Mouse (Mus musculus) embryonic facial prominence, embryonic 14.5 days (tissue): ENCODE measurements around the gene Txnrd3. TPM values are rescaled to one million over a fixed set of nuclear protein-coding genes. Genes with fewer than 3 reads are reported as not detected.
A peak's percentile ranks its signal among the peaks of the same experiment; 100 is the strongest.

Source experiments
- ATAC-seq: fragments of 200-750 bp; cut with Nextera tagmentation; 2 replicates; pipeline ENCODE4 v1.8.0; 2017; ENCODE audit warnings: low read depth, moderate number of reproducible peaks, moderate TSS enrichment
- DNase-seq: peaks from one replicate; pipeline ENCODE4 v3.0.0-alpha.2; 2015; ENCODE audit warnings: low spot score
- H3K27ac ChIP-seq: fragments of 300-500 bp; sonication (generic); replicated peaks from 2 replicates; pipeline ENCODE4 v1.5.1; 2014; ENCODE audit warnings: low read depth, mild to moderate bottlenecking, low read length, moderate library complexity
- H3K27me3 ChIP-seq: fragments of 300-500 bp; sonication (generic); replicated peaks from 2 replicates; pipeline ENCODE4 v1.6.1; 2014; ENCODE audit warnings: low read length; ENCODE audit not compliant: control insufficient read depth, insufficient read depth
- H3K36me3 ChIP-seq: fragments of 300-500 bp; sonication (generic); 2 replicates; pipeline ENCODE4 v1.6.1; 2014; ENCODE audit warnings: low read length, mixed read lengths; ENCODE audit not compliant: control insufficient read depth, insufficient read depth
- H3K4me1 ChIP-seq: fragments of 300-500 bp; sonication (generic); 2 replicates; pipeline ENCODE4 v1.6.1; 2014; ENCODE audit warnings: antibody characterized with exemption, low read length; ENCODE audit not compliant: control insufficient read depth, insufficient read depth
- H3K4me2 ChIP-seq: fragments of 300-500 bp; sonication (generic); 2 replicates; pipeline ENCODE4 v1.6.1; 2014; ENCODE audit warnings: low read depth, mild to moderate bottlenecking, low read length, moderate library complexity, mixed read lengths
- H3K4me3 ChIP-seq: fragments of 300-500 bp; sonication (generic); 2 replicates; pipeline ENCODE4 v1.5.1; 2014; ENCODE audit warnings: low read depth, mild to moderate bottlenecking, low read length
- H3K9ac ChIP-seq: fragments of 300-500 bp; sonication (generic); 2 replicates; pipeline ENCODE4 v1.6.1; 2014; ENCODE audit warnings: low read depth, mild to moderate bottlenecking, low read length, moderate library complexity, mixed read lengths
- H3K9me3 ChIP-seq: fragments of 300-500 bp; sonication (generic); 2 replicates; pipeline ENCODE4 v1.6.1; 2016; ENCODE audit warnings: low read length; ENCODE audit not compliant: control insufficient read depth
- WGBS: fragments of 180-500 bp; shearing (Covaris S2); extraction: QIAGEN DNeasy Blood & Tissue Kit; methylation state at CpG from one replicate; pipeline ENCODE4 v1.1.7; 2014; 5-methylcytosine and 5-hydroxymethylcytosine counted together
- polyA plus RNA-seq: library from polyadenylated mRNA; unstranded; fragments of >200 nt; fragmentation: Nextera tagmentation; extraction: Ambion mirVana; gene quantifications from 2 replicates; pipeline ENCODE4 v1.2.1, GENCODE M21; 2014

Txnrd3 gene
- polyA plus RNA-seq, 1 experiment from 2014 or later: 10.2 TPM

- Histone ChIP-seq H3K27me3 (no peaks in the 10 kb centered on the region), H3K4me3 (no peak overlapping the region), H3K9ac (no peak overlapping the region), H3K27ac (no peak overlapping the region), H3K4me2 (no peak overlapping the region), H3K4me1 (no peaks in the 10 kb centered on the region), H3K36me3 (no peaks in the 10 kb centered on the region), H3K9me3 (no peaks in the 10 kb centered on the region)
- ATAC-seq (no peak), DNase-seq (no peak)
- WGBS: 83% methylated on average over 4 of the region's 4 CpGs
Measured at GRCm38 (mm10) chr6:89678522-89678921, 34.7 kb downstream of the Txnrd3 start.

- Histone ChIP-seq H3K27me3 (no peaks in the 10 kb centered on the region), H3K4me2 (no peak overlapping the region), H3K9ac (no peak overlapping the region), H3K4me1 (no peaks in the 10 kb centered on the region), H3K36me3 (no peaks in the 10 kb centered on the region), H3K27ac (no peak overlapping the region), H3K9me3 (no peaks in the 10 kb centered on the region), H3K4me3 (no peak overlapping the region)
- DNase-seq (peak; percentile 52), ATAC-seq (peak; percentile 37; the same call in 1 of the 2 replicates)
- WGBS: 21% methylated on average over 10 of the region's 10 CpGs
Measured at GRCm38 (mm10) chr6:89679291-89679835, 35.6 kb downstream of the Txnrd3 start.

- Histone ChIP-seq H3K4me1 (no peaks in the 10 kb centered on the region), H3K4me2 (no peak overlapping the region), H3K27ac (no peak overlapping the region), H3K4me3 (no peak overlapping the region), H3K27me3 (no peaks in the 10 kb centered on the region), H3K9ac (no peak overlapping the region), H3K9me3 (no peaks in the 10 kb centered on the region), H3K36me3 (no peaks in the 10 kb centered on the region)
- ATAC-seq (peak; percentile 63; the same call in 1 of the 2 replicates), DNase-seq (peak; percentile 65)
- WGBS: 6% methylated on average over 8 of the region's 8 CpGs
Measured at GRCm38 (mm10) chr6:89680155-89680554, 36.4 kb downstream of the Txnrd3 start.

GRCm38 (mm10) chr6:89684231-89684630, 40.4 kb downstream of the Txnrd3 start:
- Histone ChIP-seq H3K4me3 (no peak overlapping the region), H3K4me1 (no peaks in the 10 kb centered on the region), H3K9ac (no peak overlapping the region), H3K4me2 (no peak overlapping the region), H3K9me3 (no peaks in the 10 kb centered on the region), H3K36me3 (no peaks in the 10 kb centered on the region), H3K27ac (no peak overlapping the region), H3K27me3 (no peaks in the 10 kb centered on the region)
- DNase-seq (no peak), ATAC-seq (no peak)
- WGBS: 63% methylated on average over 1 of the region's 1 CpGs

GRCm38 (mm10) chr6:89687100-89687499, 43.3 kb downstream of the Txnrd3 start:
- ATAC-seq: no peak
- H3K36me3 ChIP-seq: no peaks in the 10 kb centered on the region
- no peak overlapping the region for H3K4me3 ChIP-seq
- H3K27ac ChIP-seq: no peak overlapping the region
- no peak for DNase-seq
- no peaks in the 10 kb centered on the region for H3K27me3 ChIP-seq
- H3K9ac ChIP-seq: no peak overlapping the region
- WGBS: 74% methylated on average over 1 of the region's 1 CpGs
- no peaks in the 10 kb centered on the region for H3K4me1 ChIP-seq
- H3K4me2 ChIP-seq: no peak overlapping the region
- no peaks in the 10 kb centered on the region for H3K9me3 ChIP-seq

GRCm38 (mm10) chr6:89706624-89707023, 62.8 kb downstream of the Txnrd3 start:
- H3K4me3 ChIP-seq: no peak overlapping the region
- no peak for ATAC-seq
- no peak for DNase-seq
- no peak overlapping the region for H3K4me2 ChIP-seq
- H3K9ac ChIP-seq: no peak overlapping the region
- WGBS: 87% methylated on average over 2 of the region's 2 CpGs
- no peak overlapping the region for H3K27ac ChIP-seq
- no peaks in the 10 kb centered on the region for H3K9me3 ChIP-seq
- H3K4me1 ChIP-seq: no peaks in the 10 kb centered on the region
- H3K27me3 ChIP-seq: no peaks in the 10 kb centered on the region
- no peaks in the 10 kb centered on the region for H3K36me3 ChIP-seq

GRCm38 (mm10) chr6:89707240-89707639, 63.5 kb downstream of the Txnrd3 start, which contains the start of gene Vmn1r40:
TSS of gene Vmn1r40 (plus strand) at chr6:89707540.
- DNase-seq: no peak
- H3K9me3 ChIP-seq: no peaks in the 10 kb centered on the region
- no peaks in the 10 kb centered on the region for H3K36me3 ChIP-seq
- no peak within 1 kb of the TSS for H3K4me2 ChIP-seq
- no peak within 1 kb of the TSS for H3K4me3 ChIP-seq
- H3K27me3 ChIP-seq: no peaks in the 10 kb centered on the region
- no peaks in the 10 kb centered on the region for H3K4me1 ChIP-seq
- no peak within 1 kb of the TSS for H3K9ac ChIP-seq
- H3K27ac ChIP-seq: no peak within 1 kb of the TSS
- no peak for ATAC-seq
- 88% methylated on average over 4 of the region's 4 CpGs for WGBS

- no peaks in the 10 kb centered on the region for H3K27me3 ChIP-seq
- no peak for ATAC-seq
Measured at GRCm38 (mm10) chr6:89718051-89718450, 74.3 kb downstream of the Txnrd3 start.

More at GRCm38 (mm10) chr6:89718051-89718450, 74.3 kb downstream of the Txnrd3 start:
- no peak overlapping the region for H3K27ac ChIP-seq
- H3K9me3 ChIP-seq: no peaks in the 10 kb centered on the region
- no peak overlapping the region for H3K9ac ChIP-seq
- H3K4me3 ChIP-seq: no peak overlapping the region
- no peak for DNase-seq
- no peaks in the 10 kb centered on the region for H3K36me3 ChIP-seq
- H3K4me1 ChIP-seq: no peaks in the 10 kb centered on the region
- no peak overlapping the region for H3K4me2 ChIP-seq
